Mouse (Mus musculus): ENCODE measurements around the gene Myo6.

- no peak for TF ChIP-seq POLR2A (IDR thresholded peaks at IDR 0.05; ENCODE audit: borderline replicate concordance, extremely low read depth, low read depth, low read length)
- TF ChIP-seq CTCF (IDR thresholded peaks at IDR 0.05; ENCODE audit: insufficient read depth, low read length) = no peak
These were observed 141.6 kb downstream of the Myo6 start for GRCm38 (mm10) chr9:80306390-80306789.

Data from lung, adult 2 months (tissue).